ENCODE assay signal across 8 mouse cellular contexts in genomic region chr6:106645496-106646211, GRCm38 (mm10).
A peak's percentile ranks its signal among the peaks of the same experiment; 100 is the strongest.
DNase-seq lines count a peak whose midpoint lies in the region; ATAC-seq lines count a peak whose summit lies in the region.
"Had no signal": no experiment of that assay in that cellular context is flagged by ENCODE, and none has a peak within 500 bp of the region (broad histone marks: within the 10 kb centered on the region; RNA-seq: fewer than 3 reads in every experiment).

No protein-coding gene starts in this region.

- H3K4me3 ChIP-seq in forebrain, embryonic 10.5 days = no peak overlapping the region
- no peak overlapping the region for H3K4me3 ChIP-seq in neural tube, embryonic 12.5 days
- H3K4me3 ChIP-seq: embryonic facial prominence, embryonic 13.5 days had no signal

- no peaks in the 10 kb centered on the region for H3K9me3 ChIP-seq in forebrain, embryonic 10.5 days
- no peaks in the 10 kb centered on the region for H3K9me3 ChIP-seq in neural tube, embryonic 12.5 days
- H3K9me3 ChIP-seq: embryonic facial prominence, embryonic 13.5 days had no signal

- H3K9ac ChIP-seq in neural tube, embryonic 12.5 days = no peak overlapping the region
- H3K9ac ChIP-seq: embryonic facial prominence, embryonic 13.5 days had no signal

- H3K27ac ChIP-seq in forebrain, embryonic 10.5 days = no peak overlapping the region
- no peak overlapping the region for H3K27ac ChIP-seq in neural tube, embryonic 12.5 days
- H3K27ac ChIP-seq: embryonic facial prominence, embryonic 13.5 days had no signal

- WGBS in forebrain, embryonic 10.5 days = 46% methylated on average over 5 of the region's 5 CpGs
- 46% methylated on average over 5 of the region's 5 CpGs for WGBS in neural tube, embryonic 12.5 days

- DNase-seq in ES-CJ7 (ENCODE audit: low read depth, low spot score) = peak; percentile 81
- DNase-seq in adrenal gland, postnatal 14 days = peak; percentile 53
- DNase-seq in forebrain, embryonic 10.5 days (ENCODE audit: extremely low spot score, low spot score) = peak; percentile 20
- DNase-seq in hindlimb bud, embryonic 11.5 days (ENCODE audit: extremely low spot score, low read depth, low spot score) = peak; percentile 26
- peak; percentile 32 to 37 for DNase-seq in left cerebral cortex, adult 8-10 months (ENCODE audit: low spot score in 2 of 2)
- DNase-seq in spleen, postnatal 4 days (ENCODE audit: low spot score in 2 of 2) = no peak

- H3K4me1 ChIP-seq in forebrain, embryonic 10.5 days = peaks cover 8% of the 10 kb centered on the region
- no peaks in the 10 kb centered on the region for H3K4me1 ChIP-seq in neural tube, embryonic 12.5 days
- H3K4me1 ChIP-seq: embryonic facial prominence, embryonic 13.5 days had no signal

- no peaks in the 10 kb centered on the region for H3K27me3 ChIP-seq in forebrain, embryonic 10.5 days (ENCODE audit: poor library complexity, severe bottlenecking)
- no peaks in the 10 kb centered on the region for H3K27me3 ChIP-seq in neural tube, embryonic 12.5 days (replicated peaks)
- H3K27me3 ChIP-seq: embryonic facial prominence, embryonic 13.5 days had no signal

- peak; percentile 85; the same call in 1 of the 2 replicates for ATAC-seq in neural tube, embryonic 12.5 days (ENCODE audit: low FRiP score, low read depth)

- H3K4me2 ChIP-seq in neural tube, embryonic 12.5 days (replicated peaks) = no peak overlapping the region
- H3K4me2 ChIP-seq: embryonic facial prominence, embryonic 13.5 days had no signal

- no peaks in the 10 kb centered on the region for H3K36me3 ChIP-seq in forebrain, embryonic 10.5 days (replicated peaks)
- no peaks in the 10 kb centered on the region for H3K36me3 ChIP-seq in neural tube, embryonic 12.5 days
- H3K36me3 ChIP-seq: embryonic facial prominence, embryonic 13.5 days had no signal

Comparison
In these comparisons a context has a peak if more than half of its experiments do, and no peak if none do; other contexts are left out.
1. DNase-seq: peak in ES-CJ7 (single experiment), adrenal gland, postnatal 14 days (single experiment), forebrain, embryonic 10.5 days (single experiment), hindlimb bud, embryonic 11.5 days (single experiment) and left cerebral cortex, adult 8-10 months (2 of 2); none in spleen, postnatal 4 days (0 of 2).